Mouse (Mus musculus) olfactory bulb, adult 2 months (tissue): ENCODE results near the gene Hoxb5. TPM values are rescaled to one million over a fixed set of nuclear protein-coding genes. Genes with fewer than 3 reads are reported as not detected.

Source experiments
- H3K27ac ChIP-seq: fragments of 200-500 bp; 2 replicates; pipeline ENCODE4 v1.5.1; 2012; ENCODE audit warnings: low read depth, low read length; ENCODE audit not compliant: insufficient read depth
- H3K4me1 ChIP-seq: fragments of 200-500 bp; 2 replicates; pipeline ENCODE4 v1.6.1; 2012; ENCODE audit warnings: low read length; ENCODE audit not compliant: control insufficient read depth, insufficient read depth
- H3K4me3 ChIP-seq: fragments of 200-500 bp; 2 replicates; pipeline ENCODE4 v1.5.1; 2012; ENCODE audit warnings: mild to moderate bottlenecking, low read depth, low read length, moderate library complexity; ENCODE audit not compliant: insufficient read depth
- CTCF ChIP-seq: fragments of 200-500 bp; IDR thresholded peaks from 2 replicates; pipeline ENCODE4 v1.5.1; 2012; ENCODE audit warnings: low read depth, mild to moderate bottlenecking, low read length, moderate library complexity; ENCODE audit not compliant: insufficient read depth
- POLR2A ChIP-seq: fragments of 200-500 bp; IDR thresholded peaks from 2 replicates; pipeline ENCODE4 v1.6.1; 2012; ENCODE audit warnings: mild to moderate bottlenecking, low read depth, low read length, moderate library complexity; ENCODE audit not compliant: insufficient read depth
- WGBS: fragments of 180-500 bp; shearing (Covaris S2); methylation state at CpG from one replicate; pipeline ENCODE4 v1.1.7; 2018; 5-methylcytosine and 5-hydroxymethylcytosine counted together
- polyA plus RNA-seq: library from polyadenylated mRNA; stranded (reverse); fragments of >200 nt; gene quantifications from 2 replicates; pipeline ENCODE4 v1.2.4, GENCODE M21; 2012; ENCODE audit warnings: low replicate concordance; ENCODE audit not compliant: missing spikeins, insufficient read depth, insufficient read length

Hoxb5 gene
- polyA plus RNA-seq, 1 experiment = not detected

DNA sequence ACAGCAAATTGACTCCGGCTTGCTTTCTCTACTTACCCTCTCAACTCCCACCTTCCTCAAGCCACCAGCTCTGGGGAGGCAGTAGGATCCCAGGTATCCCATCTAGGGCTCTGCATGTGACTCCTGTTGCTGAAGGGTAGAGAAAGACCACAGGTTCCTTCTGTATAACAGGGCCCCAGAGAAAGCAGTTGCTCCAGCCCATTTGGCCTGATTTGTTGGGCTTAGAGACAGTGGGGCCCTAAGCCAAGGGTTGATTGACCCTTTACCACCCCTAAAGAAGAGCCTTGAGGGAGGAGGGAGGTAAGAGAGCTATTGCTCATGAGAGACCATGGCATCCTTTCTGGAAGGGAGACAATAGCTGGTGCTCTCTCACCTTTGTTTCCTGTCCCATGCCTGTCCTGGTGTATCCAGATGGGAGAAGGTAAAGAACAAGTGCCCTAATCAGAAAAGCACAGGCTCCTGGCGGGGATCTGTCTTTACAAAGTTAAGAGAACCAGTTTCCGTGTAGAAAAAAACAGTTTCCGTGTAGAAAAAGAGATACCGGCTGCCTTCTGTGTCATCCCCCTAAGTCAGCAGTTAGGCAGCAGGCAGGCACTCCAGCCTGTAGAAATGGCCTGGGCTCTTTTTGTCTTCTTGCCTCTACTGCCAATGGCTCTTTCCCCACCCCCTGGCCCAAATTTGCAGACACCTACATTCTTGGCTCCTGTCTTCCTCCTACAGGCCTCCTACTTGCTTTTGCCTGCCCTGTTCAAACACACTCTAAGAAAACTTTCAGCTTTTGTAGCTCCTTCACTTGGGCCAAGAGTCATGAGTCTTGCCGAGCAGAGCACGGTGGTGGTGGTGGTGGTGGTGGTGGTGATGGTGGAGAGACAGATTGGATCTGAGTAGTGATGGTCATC lies 36.1 kb downstream of the Hoxb5 start:
- H3K4me3 ChIP-seq = no peak overlapping the region
- TF ChIP-seq POLR2A = no peak
- no peak overlapping the region for H3K27ac ChIP-seq
- no peaks in the 10 kb centered on the region for H3K4me1 ChIP-seq
- WGBS = 13% methylated on average over 7 of the region's 7 CpGs

DNA sequence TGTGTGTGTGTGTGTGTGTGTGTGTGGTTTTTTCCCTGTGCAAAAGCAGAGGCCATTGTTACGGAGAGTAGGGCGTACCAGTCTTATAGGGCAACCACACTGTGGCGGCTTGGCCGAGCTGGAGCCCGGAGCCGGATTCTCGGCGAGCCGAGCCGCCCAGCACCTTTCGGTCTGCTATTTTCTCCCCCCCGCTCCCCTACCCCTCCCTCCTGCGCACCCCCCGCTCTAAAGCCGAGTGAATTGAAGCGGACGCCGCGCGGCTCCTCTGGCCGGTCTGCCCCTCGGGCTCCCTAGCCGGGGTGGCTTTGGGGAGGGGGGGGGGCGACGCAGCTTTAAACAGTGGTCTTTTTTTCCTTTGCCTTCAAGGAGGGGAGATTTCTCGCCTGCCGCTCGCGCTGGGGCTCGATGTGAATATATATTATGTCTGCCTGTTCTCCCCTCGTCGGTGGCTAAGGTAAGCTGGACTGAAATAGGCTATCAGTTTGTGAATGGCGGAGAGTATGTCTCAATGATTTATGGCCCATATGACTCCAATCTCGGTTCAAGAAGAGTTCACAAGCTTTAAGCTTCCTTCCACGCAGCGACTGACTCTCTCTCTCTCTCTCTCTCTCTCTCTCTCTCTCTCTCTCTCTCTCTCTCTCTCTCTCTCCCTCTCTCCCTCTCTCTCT lies 37.7 kb downstream of the Hoxb5 start:
- Histone ChIP-seq H3K4me3 (no peak overlapping the region), H3K27ac (no peak overlapping the region), H3K4me1 (peaks cover 3% of the 10 kb centered on the region; the same call in 1 of the 2 replicates)
- TF ChIP-seq POLR2A (no peak), CTCF (no peak)
- 1% methylated on average over 36 of the region's 36 CpGs for WGBS

DNA sequence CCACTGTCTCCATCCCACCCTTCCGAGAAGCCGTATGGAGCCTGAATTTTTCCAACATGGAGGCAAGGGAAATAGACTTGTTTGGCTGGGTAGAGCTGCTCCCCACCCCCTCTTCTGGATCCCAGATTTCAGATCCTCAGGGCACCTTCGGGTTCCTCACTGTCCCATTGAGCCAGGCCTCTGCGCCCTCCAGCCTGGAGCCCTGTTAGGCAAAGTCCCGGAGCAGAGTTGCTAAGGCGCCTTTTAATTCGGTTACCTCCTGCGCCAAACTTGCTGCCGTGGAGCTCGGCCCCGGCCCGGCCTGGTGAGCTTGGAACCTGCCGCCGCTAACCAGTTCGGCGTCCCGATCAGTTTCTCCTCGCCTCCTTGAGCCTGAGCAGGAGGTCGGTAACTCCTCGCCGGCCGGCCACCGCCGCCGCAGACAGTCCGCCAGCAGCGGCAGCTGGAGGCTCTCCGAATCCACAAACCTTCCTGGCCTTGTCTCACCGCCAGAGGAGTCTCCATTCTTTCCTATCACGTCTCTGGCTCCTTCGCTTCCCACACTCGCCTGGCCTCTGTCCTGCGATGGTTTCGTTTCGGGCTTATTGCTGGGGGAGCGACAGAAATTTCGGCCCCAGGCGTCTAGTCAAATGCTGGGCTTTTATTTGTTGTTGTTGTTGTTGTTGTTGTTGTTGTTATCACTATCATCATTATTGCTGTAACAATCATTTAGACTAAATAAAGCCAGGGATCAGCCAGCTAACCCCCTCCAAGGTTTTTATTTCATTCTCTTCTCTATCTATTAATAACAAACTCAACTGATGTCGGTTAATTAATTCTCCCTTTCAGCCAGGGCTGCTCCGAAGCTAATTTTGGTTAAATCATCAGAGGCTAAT lies 38.8 kb downstream of the Hoxb5 start:
- Histone ChIP-seq H3K4me1 (peaks cover 3% of the 10 kb centered on the region; the same call in 1 of the 2 replicates), H3K27ac (no peak overlapping the region), H3K4me3 (no peak overlapping the region)
- 2% methylated on average over 40 of the region's 40 CpGs for WGBS
- TF ChIP-seq CTCF = no peak
- TF ChIP-seq POLR2A = no peak

DNA sequence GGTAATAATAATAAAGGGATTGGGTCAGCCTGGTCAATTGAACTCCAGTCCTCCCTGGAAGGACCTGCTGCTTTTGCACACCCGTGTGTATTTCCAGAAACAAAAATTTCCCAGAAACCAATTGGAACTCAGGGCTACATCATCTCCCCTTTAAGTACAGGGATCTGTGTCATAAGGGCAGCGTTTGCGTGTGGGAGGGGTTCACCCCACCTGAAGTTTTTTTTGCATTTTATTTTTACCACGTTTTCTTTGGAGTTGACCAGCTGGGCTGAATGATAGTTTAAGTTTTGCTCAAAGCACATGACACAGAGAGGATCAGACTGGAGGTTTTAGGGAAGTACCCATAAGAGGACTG lies 39.4 kb downstream of the Hoxb5 start:
- 2% methylated on average over 4 of the region's 4 CpGs for WGBS
- no peak for TF ChIP-seq POLR2A
- no peak for TF ChIP-seq CTCF

GRCm38 (mm10) chr11:96343206-96343745 lies 40.1 kb downstream of the Hoxb5 start:
- 7% methylated on average over 2 of the region's 2 CpGs for WGBS
- peaks cover 3% of the 10 kb centered on the region; the same call in 1 of the 2 replicates for H3K4me1 ChIP-seq
- TF ChIP-seq POLR2A = no peak
- TF ChIP-seq CTCF = no peak
- no peak overlapping the region for H3K4me3 ChIP-seq
- no peak overlapping the region for H3K27ac ChIP-seq

More for the DNA sequence above, 39.4 kb downstream of the Hoxb5 start:
- Histone ChIP-seq H3K4me1 (peaks cover 3% of the 10 kb centered on the region; the same call in 1 of the 2 replicates), H3K4me3 (no peak overlapping the region), H3K27ac (no peak overlapping the region)

GRCm38 (mm10) chr11:96344061-96344877 lies 41.1 kb downstream of the Hoxb5 start:
- TF ChIP-seq CTCF = no peak
- no peak for TF ChIP-seq POLR2A
- H3K4me1 ChIP-seq = peaks cover 3% of the 10 kb centered on the region; the same call in 1 of the 2 replicates
- no peak overlapping the region for H3K4me3 ChIP-seq
- H3K27ac ChIP-seq = no peak overlapping the region
- 2% methylated on average over 40 of the region's 40 CpGs for WGBS

- Histone ChIP-seq H3K27ac (no peak overlapping the region), H3K4me3 (no peak overlapping the region), H3K4me1 (peaks cover 3% of the 10 kb centered on the region; the same call in 1 of the 2 replicates)
- WGBS = 3% methylated on average over 6 of the region's 6 CpGs
- no peak for TF ChIP-seq CTCF
- no peak for TF ChIP-seq POLR2A
Observed at GRCm38 (mm10) chr11:96344878-96345159, 41.7 kb downstream of the Hoxb5 start.
